In genomic region chr1:40190837-40191236, GRCm38 (mm10) we compare ENCODE assay signal across 15 mouse cellular contexts. TPM values are rescaled to one million over a fixed set of nuclear protein-coding genes. Genes with fewer than 3 reads are reported as not detected.
"Had no signal": no experiment of that assay in that cellular context is flagged by ENCODE, and none has a peak within 500 bp of the region (broad histone marks: within the 10 kb centered on the region; RNA-seq: fewer than 3 reads in every experiment).

No protein-coding gene starts in this region.

- H3K27me3 ChIP-seq: liver, embryonic 12.5 days; megakaryocyte, embryonic 14.5 days; midbrain, embryonic 13.5 days; midbrain, embryonic 15.5 days; neural tube, embryonic 12.5 days; stomach, embryonic 15.5 days had no signal

- H3K27ac ChIP-seq: liver, embryonic 12.5 days; liver, embryonic 14.5 days; macrophage; midbrain, embryonic 13.5 days; midbrain, embryonic 15.5 days; neural tube, embryonic 12.5 days; stomach, embryonic 15.5 days; stomach, postnatal 0 days had no signal

- H3K9ac ChIP-seq: liver, embryonic 12.5 days; liver, embryonic 14.5 days; midbrain, embryonic 13.5 days; midbrain, embryonic 15.5 days; neural tube, embryonic 12.5 days; stomach, embryonic 15.5 days had no signal

- H3K9me3 ChIP-seq: liver, embryonic 12.5 days; megakaryocyte, embryonic 14.5 days; midbrain, embryonic 13.5 days; midbrain, embryonic 15.5 days; neural tube, embryonic 12.5 days; stomach, embryonic 15.5 days had no signal

- DNase-seq: right cerebral cortex, postnatal 14 days; thymus, adult 2 months; thymus, postnatal 25 days; thymus, postnatal 4 days had no signal

- ATAC-seq: liver, embryonic 12.5 days; midbrain, embryonic 13.5 days; midbrain, embryonic 15.5 days had no signal

- H3K4me1 ChIP-seq: liver, embryonic 12.5 days; megakaryocyte, embryonic 14.5 days; midbrain, embryonic 13.5 days; midbrain, embryonic 15.5 days; neural tube, embryonic 12.5 days had no signal

- H3K4me2 ChIP-seq: liver, embryonic 12.5 days; midbrain, embryonic 11.5 days; midbrain, embryonic 13.5 days; midbrain, embryonic 15.5 days; neural tube, embryonic 12.5 days; stomach, embryonic 15.5 days had no signal

- H3K4me3 ChIP-seq: liver, embryonic 12.5 days; megakaryocyte, embryonic 14.5 days; midbrain, embryonic 13.5 days; midbrain, embryonic 15.5 days; neural tube, embryonic 12.5 days; stomach, embryonic 15.5 days had no signal

- H3K36me3 ChIP-seq: liver, embryonic 12.5 days; midbrain, embryonic 13.5 days; midbrain, embryonic 15.5 days; neural tube, embryonic 12.5 days; stomach, embryonic 15.5 days had no signal

RNA-seq across cellular contexts. Expression of gene Il1r1, which starts 34.0 kb away (rescaled TPM):
- total RNA-seq: monocyte, adult 5-6 weeks had no signal
